Mouse (Mus musculus): Measurements from ENCODE around the gene Tbx5. TPM values are rescaled to one million over a fixed set of nuclear protein-coding genes. Genes with fewer than 3 reads are reported as not detected.
"Not testable (repeated sequence)": the region's sequence is repeated elsewhere in the genome, so short reads cannot be mapped to it uniquely, and the experiment has no call there.

Gene Tbx5
- polyA plus RNA-seq, 1 experiment from 2014 or later, result 0.71 TPM

- no peak for ATAC-seq (ENCODE audit: insufficient number of reproducible peaks, low FRiP score, low TSS enrichment, low read depth)
- Histone ChIP-seq H3K27me3 (no peaks in the 10 kb centered on the region), H3K36me3 (no peaks in the 10 kb centered on the region), H3K9ac (no peak overlapping the region), H3K4me2 (replicated peaks) (no peak overlapping the region), H3K27ac (replicated peaks) (no peak overlapping the region), H3K9me3 (replicated peaks) (no peaks in the 10 kb centered on the region), H3K4me3 (replicated peaks) (no peak overlapping the region), H3K4me1 (no peaks in the 10 kb centered on the region)
- 88% methylated on average over 3 of the region's 3 CpGs for WGBS
Measured at GRCm38 (mm10) chr5:119896605-119897004, 64.1 kb downstream of the Tbx5 start.

- H3K27ac ChIP-seq (replicated peaks), result peak overlapping the region; percentile 51
Measured at GRCm38 (mm10) chr5:119916551-119917171, 84.2 kb downstream of the Tbx5 start.

GRCm38 (mm10) chr5:119918381-119918780, 85.9 kb downstream of the Tbx5 start:
- H3K9me3 ChIP-seq (replicated peaks); H3K27me3 ChIP-seq; H3K27ac ChIP-seq (replicated peaks); H3K4me1 ChIP-seq; H3K9ac ChIP-seq; H3K36me3 ChIP-seq; H3K4me2 ChIP-seq (replicated peaks); H3K4me3 ChIP-seq (replicated peaks); ATAC-seq (ENCODE audit: insufficient number of reproducible peaks, low FRiP score, low TSS enrichment, low read depth): not testable (repeated sequence)
- 91% methylated on average over 1 of the region's 1 CpGs for WGBS

More at GRCm38 (mm10) chr5:119916551-119917171, 84.2 kb downstream of the Tbx5 start:
- 38% methylated on average over 12 of the region's 12 CpGs for WGBS
- Histone ChIP-seq H3K4me3 (replicated peaks) (no peak overlapping the region), H3K4me1 (peaks cover 9% of the 10 kb centered on the region; the same call in 1 of the 2 replicates), H3K9ac (no peak overlapping the region), H3K27me3 (0 out of 2 replicates have a peak, but pooled peaks cover 4% of the 10 kb centered on the region), H3K9me3 (replicated peaks) (no peaks in the 10 kb centered on the region), H3K36me3 (no peaks in the 10 kb centered on the region), H3K4me2 (replicated peaks) (no peak overlapping the region)
- ATAC-seq (ENCODE audit: insufficient number of reproducible peaks, low FRiP score, low TSS enrichment, low read depth), result peak; percentile 79

- Histone ChIP-seq H3K9ac (no peak overlapping the region), H3K27me3 (peaks cover 9% of the 10 kb centered on the region; the same call in 1 of the 2 replicates), H3K4me3 (replicated peaks) (no peak overlapping the region), H3K27ac (replicated peaks) (no peak overlapping the region), H3K4me2 (replicated peaks) (no peak overlapping the region), H3K9me3 (replicated peaks) (no peaks in the 10 kb centered on the region), H3K4me1 (peaks cover 9% of the 10 kb centered on the region; the same call in 1 of the 2 replicates), H3K36me3 (no peaks in the 10 kb centered on the region)
- ATAC-seq (ENCODE audit: insufficient number of reproducible peaks, low FRiP score, low TSS enrichment, low read depth), result no peak
- 83% methylated on average over 10 of the region's 10 CpGs for WGBS
Measured at GRCm38 (mm10) chr5:119920941-119921340, 88.5 kb downstream of the Tbx5 start.

- Histone ChIP-seq H3K4me2 (replicated peaks) (no peak overlapping the region), H3K27ac (replicated peaks) (no peak overlapping the region), H3K36me3 (no peaks in the 10 kb centered on the region), H3K4me1 (peaks cover under 1% of the 10 kb centered on the region; the same call in 1 of the 2 replicates), H3K27me3 (peaks cover 9% of the 10 kb centered on the region; the same call in 1 of the 2 replicates), H3K9me3 (replicated peaks) (no peaks in the 10 kb centered on the region), H3K9ac (no peak overlapping the region), H3K4me3 (replicated peaks) (no peak overlapping the region)
- 0 out of 2 replicates have a peak, but pooled peaks have one; percentile 39 for ATAC-seq (ENCODE audit: insufficient number of reproducible peaks, low FRiP score, low TSS enrichment, low read depth)
- WGBS, result 36% methylated on average over 11 of the region's 11 CpGs
Measured at GRCm38 (mm10) chr5:119922229-119922628, 89.8 kb downstream of the Tbx5 start.

Other genes with a start within 250 kb of the Tbx5 start
- gene Tbx3, start 162.0 kb upstream of the Tbx5 start, polyA plus RNA-seq (2015; fragmentation: Nextera tagmentation; extraction: Ambion mirVana), result 38.8 and 42.1 TPM in 2 replicates

All from embryonic facial prominence, embryonic 15.5 days (tissue).